Mouse (Mus musculus) limb, embryonic 12.5 days (tissue): ENCODE results near the gene Gm49320. TPM values are rescaled to one million over a fixed set of nuclear protein-coding genes. Genes with fewer than 3 reads are reported as not detected.

ENCODE experiments used
- ATAC-seq: fragments of 200-750 bp; cut with Nextera tagmentation; 2 replicates; pipeline ENCODE4 v1.8.0; 2017; ENCODE audit warnings: low read depth, moderate TSS enrichment; ENCODE audit not compliant: insufficient number of reproducible peaks, insufficient read depth, low FRiP score, low TSS enrichment
- H3K27ac ChIP-seq: fragments of 300-500 bp; sonication (generic); 2 replicates; pipeline ENCODE4 v1.5.1; 2016; ENCODE audit warnings: mild to moderate bottlenecking, moderate library complexity
- H3K27me3 ChIP-seq: fragments of 300-500 bp; sonication (generic); 2 replicates; pipeline ENCODE4 v1.6.1; 2016; ENCODE audit warnings: mild to moderate bottlenecking, moderate library complexity
- H3K36me3 ChIP-seq: fragments of 300-500 bp; sonication (generic); 2 replicates; pipeline ENCODE4 v1.6.1; 2016; ENCODE audit warnings: mild to moderate bottlenecking, moderate library complexity
- H3K4me1 ChIP-seq: fragments of 300-500 bp; sonication (generic); replicated peaks from 2 replicates; pipeline ENCODE4 v1.6.1; 2016
- H3K4me2 ChIP-seq: fragments of 300-500 bp; sonication (generic); 2 replicates; pipeline ENCODE4 v1.6.1; 2016; ENCODE audit warnings: mild to moderate bottlenecking, moderate library complexity
- H3K4me3 ChIP-seq: fragments of 300-500 bp; sonication (generic); replicated peaks from 2 replicates; pipeline ENCODE4 v1.5.1; 2016; ENCODE audit warnings: mild to moderate bottlenecking
- H3K9ac ChIP-seq: fragments of 300-500 bp; sonication (generic); replicated peaks from 2 replicates; pipeline ENCODE4 v1.6.1; 2016; ENCODE audit warnings: mild to moderate bottlenecking, moderate library complexity
- H3K9me3 ChIP-seq: fragments of 300-500 bp; sonication (generic); 2 replicates; pipeline ENCODE4 v1.6.1; 2016; ENCODE audit warnings: mild to moderate bottlenecking, moderate library complexity
- WGBS: fragments of 180-500 bp; shearing (Covaris S2); methylation state at CpG from one replicate; pipeline ENCODE4 v1.1.7; 2016; 5-methylcytosine and 5-hydroxymethylcytosine counted together
- polyA plus RNA-seq: library from polyadenylated mRNA; unstranded; fragments of >200 nt; fragmentation: Nextera tagmentation; extraction: Ambion mirVana; gene quantifications from 2 replicates; pipeline ENCODE4 v1.2.1, GENCODE M21; 2016

Gm49320 gene
- polyA plus RNA-seq, result 1.0 and 1.1 TPM in 2 replicates

DNA sequence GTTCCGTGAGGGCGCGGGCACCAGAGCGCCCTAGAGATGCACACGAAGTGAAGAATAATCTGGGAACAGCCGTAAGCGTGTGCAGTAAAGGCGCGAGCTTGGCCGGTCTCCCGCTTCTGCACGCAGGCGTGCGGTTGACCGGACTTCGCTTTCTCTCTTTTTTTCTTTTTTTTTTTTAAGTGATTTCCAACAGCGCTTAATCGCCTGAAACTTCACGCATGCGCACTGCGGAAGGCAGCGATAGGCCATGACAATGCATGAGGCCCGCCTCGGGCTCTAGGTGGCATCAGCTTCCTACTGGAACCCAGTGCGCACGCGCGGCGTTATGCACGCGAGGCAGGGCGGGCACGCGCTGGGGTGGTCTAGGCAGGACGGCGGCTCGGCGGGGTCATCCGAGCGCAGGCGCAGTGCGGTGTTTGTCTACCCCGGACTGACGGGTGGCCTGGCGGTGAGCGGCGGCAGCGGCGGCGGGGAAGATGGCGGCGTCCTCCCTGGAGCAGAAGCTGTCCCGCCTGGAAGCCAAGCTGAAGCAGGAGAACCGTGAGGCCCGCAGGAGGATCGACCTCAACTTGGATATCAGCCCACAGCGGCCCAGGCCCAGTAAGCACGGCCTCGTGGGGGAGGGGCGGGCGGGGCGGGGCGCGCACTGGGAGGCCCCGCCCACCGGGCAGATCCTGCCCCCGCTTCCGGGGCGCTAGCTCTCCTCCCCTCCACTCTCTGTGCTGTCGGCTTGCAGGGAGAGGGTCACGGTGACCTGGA lies at the start of gene Gm49320, which contains the start of gene Map2k7:
Gene Gm49320, plus strand, starts transcription at position 432 of the 759 bp plus-strand sequence.
Gene Map2k7, plus strand, starts transcription at position 307 of the 759 bp plus-strand sequence.
- peak within 1 kb of the TSS; percentile 80 for H3K4me3 ChIP-seq
- H3K27me3 ChIP-seq, result no peaks in the 10 kb centered on the region
- H3K4me2 ChIP-seq, result peak within 1 kb of the TSS; percentile 77
- H3K27ac ChIP-seq, result peak within 1 kb of the TSS; percentile 94
- peak; percentile 92 for ATAC-seq
- H3K36me3 ChIP-seq, result peaks cover 32% of the 10 kb centered on the region
- H3K9ac ChIP-seq, result peak within 1 kb of the TSS; percentile 77
- WGBS, result under 1% methylated on average over 68 of the region's 71 CpGs
- no peaks in the 10 kb centered on the region for H3K9me3 ChIP-seq
- peaks cover 18% of the 10 kb centered on the region for H3K4me1 ChIP-seq

- Histone ChIP-seq H3K36me3 (peaks cover 53% of the 10 kb centered on the region), H3K4me3 (no peak overlapping the region), H3K4me1 (peaks cover 6% of the 10 kb centered on the region), H3K4me2 (no peak overlapping the region), H3K27me3 (no peaks in the 10 kb centered on the region), H3K9me3 (no peaks in the 10 kb centered on the region), H3K27ac (no peak overlapping the region), H3K9ac (no peak overlapping the region)
- WGBS, result 27% methylated on average over 3 of the region's 3 CpGs
- ATAC-seq, result no peak
Measured at GRCm38 (mm10) chr8:4189031-4189722, 49.5 kb upstream of the Gm49320 start.

GRCm38 (mm10) chr8:4192305-4192704 lies 46.4 kb upstream of the Gm49320 start:
- ATAC-seq, result no peak
- WGBS, result 69% methylated on average over 5 of the region's 5 CpGs

GRCm38 (mm10) chr8:4192807-4193587 lies 45.7 kb upstream of the Gm49320 start:
- Histone ChIP-seq H3K4me2 (peak overlapping the region; percentile 42), H3K4me1 (peaks cover 6% of the 10 kb centered on the region), H3K36me3 (peaks cover 21% of the 10 kb centered on the region), H3K9ac (no peak overlapping the region), H3K9me3 (no peaks in the 10 kb centered on the region), H3K27ac (no peak overlapping the region), H3K4me3 (no peak overlapping the region), H3K27me3 (no peaks in the 10 kb centered on the region)
- ATAC-seq, result peak; percentile 70
- 8% methylated on average over 18 of the region's 18 CpGs for whole genome bisulfite sequencing

More at GRCm38 (mm10) chr8:4192305-4192704, 46.4 kb upstream of the Gm49320 start:
- H3K9me3 ChIP-seq, result no peaks in the 10 kb centered on the region
- peaks cover 28% of the 10 kb centered on the region for H3K36me3 ChIP-seq
- H3K4me2 ChIP-seq, result no peak overlapping the region
- H3K27me3 ChIP-seq, result no peaks in the 10 kb centered on the region
- no peak overlapping the region for H3K4me3 ChIP-seq
- H3K9ac ChIP-seq, result no peak overlapping the region
- H3K27ac ChIP-seq, result no peak overlapping the region
- peaks cover 6% of the 10 kb centered on the region for H3K4me1 ChIP-seq

DNA sequence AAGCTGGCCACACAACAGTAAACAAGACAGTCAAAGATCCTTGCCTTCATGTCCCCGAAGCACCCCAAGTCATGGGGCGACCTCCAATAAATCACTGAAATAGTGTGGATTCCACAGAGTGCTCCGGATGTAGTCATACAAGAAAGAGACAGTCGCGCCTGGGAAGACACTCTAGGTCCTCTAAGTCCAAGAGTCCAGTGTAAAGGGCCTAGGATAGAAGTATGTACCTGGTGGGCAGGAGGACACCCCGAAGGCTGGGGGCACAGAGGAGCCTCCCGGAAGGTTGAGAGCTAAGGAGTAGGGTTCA lies 45.1 kb upstream of the Gm49320 start:
- peaks cover 6% of the 10 kb centered on the region for H3K4me1 ChIP-seq
- H3K27ac ChIP-seq, result no peak overlapping the region
- WGBS, result 50% methylated on average over 7 of the region's 7 CpGs
- H3K9me3 ChIP-seq, result no peaks in the 10 kb centered on the region
- no peaks in the 10 kb centered on the region for H3K27me3 ChIP-seq
- H3K4me2 ChIP-seq, result peak overlapping the region; percentile 42
- no peak overlapping the region for H3K9ac ChIP-seq
- H3K4me3 ChIP-seq, result no peak overlapping the region
- peaks cover 16% of the 10 kb centered on the region; the same call in 1 of the 2 replicates for H3K36me3 ChIP-seq
- ATAC-seq, result peak; percentile 34; the same call in 1 of the 2 replicates

GRCm38 (mm10) chr8:4201321-4201720 lies 37.3 kb upstream of the Gm49320 start:
- Histone ChIP-seq H3K9ac (no peak overlapping the region), H3K4me3 (no peak overlapping the region), H3K27me3 (peaks cover 30% of the 10 kb centered on the region), H3K4me1 (peaks cover 5% of the 10 kb centered on the region), H3K4me2 (no peak overlapping the region), H3K36me3 (peaks cover 17% of the 10 kb centered on the region; the same call in 1 of the 2 replicates), H3K27ac (no peak overlapping the region), H3K9me3 (no peaks in the 10 kb centered on the region)
- ATAC-seq, result no peak
- 78% methylated on average over 2 of the region's 2 CpGs for WGBS

- H3K27ac ChIP-seq, result no peak overlapping the region
- peak overlapping the region; percentile 34 for H3K4me2 ChIP-seq
- peaks cover 18% of the 10 kb centered on the region; the same call in 1 of the 2 replicates for H3K36me3 ChIP-seq
- H3K4me3 ChIP-seq, result peak overlapping the region; percentile 22
- WGBS, result 8% methylated on average over 38 of the region's 38 CpGs
- peaks cover 12% of the 10 kb centered on the region for H3K4me1 ChIP-seq
- H3K9me3 ChIP-seq, result 0 out of 2 replicates have a peak, but pooled peaks cover 5% of the 10 kb centered on the region
- peaks cover 59% of the 10 kb centered on the region for H3K27me3 ChIP-seq
- peak; percentile 7; the same call in 1 of the 2 replicates for ATAC-seq
- H3K9ac ChIP-seq, result peak overlapping the region; percentile 47; the same call in 1 of the 2 replicates
Measured at GRCm38 (mm10) chr8:4205246-4206123, 33.2 kb upstream of the Gm49320 start.

GRCm38 (mm10) chr8:4206182-4207015 lies 32.3 kb upstream of the Gm49320 start:
- Histone ChIP-seq H3K27me3 (peaks cover 64% of the 10 kb centered on the region), H3K9ac (peak overlapping the region; percentile 47; the same call in 1 of the 2 replicates), H3K4me2 (peak overlapping the region; percentile 34), H3K9me3 (0 out of 2 replicates have a peak, but pooled peaks cover 5% of the 10 kb centered on the region), H3K4me1 (peaks cover 12% of the 10 kb centered on the region), H3K36me3 (peaks cover 18% of the 10 kb centered on the region; the same call in 1 of the 2 replicates), H3K4me3 (peak overlapping the region; percentile 22), H3K27ac (no peak overlapping the region)
- 8% methylated on average over 44 of the region's 44 CpGs for WGBS
- ATAC-seq, result peak; percentile 21; the same call in 1 of the 2 replicates

DNA sequence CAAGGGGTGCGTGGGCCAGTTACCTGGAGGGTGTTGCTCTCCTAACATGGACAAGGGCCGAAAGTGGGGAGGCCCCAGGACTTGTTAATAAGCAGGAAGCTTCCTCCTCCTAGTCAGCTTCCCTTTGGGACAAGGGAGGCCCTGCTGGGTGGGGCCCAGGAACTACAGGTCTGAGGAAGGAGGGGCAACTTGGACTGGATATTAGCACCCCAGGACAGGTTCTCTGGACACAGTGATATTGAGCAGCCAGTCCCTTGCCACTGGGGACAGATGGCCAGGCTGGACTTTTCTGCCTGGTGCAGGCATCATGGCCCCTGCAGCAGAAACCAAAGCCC lies 31.7 kb upstream of the Gm49320 start:
- peaks cover 18% of the 10 kb centered on the region; the same call in 1 of the 2 replicates for H3K36me3 ChIP-seq
- no peak overlapping the region for H3K4me2 ChIP-seq
- WGBS, result 41% methylated on average over 2 of the region's 2 CpGs
- no peak overlapping the region for H3K4me3 ChIP-seq
- 0 out of 2 replicates have a peak, but pooled peaks cover 5% of the 10 kb centered on the region for H3K9me3 ChIP-seq
- H3K4me1 ChIP-seq, result peaks cover 12% of the 10 kb centered on the region
- peaks cover 65% of the 10 kb centered on the region for H3K27me3 ChIP-seq
- H3K27ac ChIP-seq, result no peak overlapping the region
- no peak overlapping the region for H3K9ac ChIP-seq
- ATAC-seq, result no peak
